Mouse (Mus musculus): ENCODE results near the gene Gins1.

Gene Gins1

GRCm38 (mm10) chr2:150963246-150963645 lies 58.0 kb downstream of the Gins1 start:
- DNase-seq (ENCODE audit: low spot score), result no peak

- no peak for DNase-seq (ENCODE audit: low spot score)
Measured at GRCm38 (mm10) chr2:150964641-150965040, 59.4 kb downstream of the Gins1 start.

- no peak for DNase-seq (ENCODE audit: low spot score)
Measured at GRCm38 (mm10) chr2:150965951-150966350, 60.8 kb downstream of the Gins1 start.

- DNase-seq (ENCODE audit: low spot score), result no peak
Measured at GRCm38 (mm10) chr2:150967491-150967890, 62.3 kb downstream of the Gins1 start.

GRCm38 (mm10) chr2:150969231-150969630 lies 64.0 kb downstream of the Gins1 start:
- no peak for DNase-seq (ENCODE audit: low spot score)

GRCm38 (mm10) chr2:150971856-150972255 lies 66.7 kb downstream of the Gins1 start:
- DNase-seq (ENCODE audit: low spot score), result no peak

DNA sequence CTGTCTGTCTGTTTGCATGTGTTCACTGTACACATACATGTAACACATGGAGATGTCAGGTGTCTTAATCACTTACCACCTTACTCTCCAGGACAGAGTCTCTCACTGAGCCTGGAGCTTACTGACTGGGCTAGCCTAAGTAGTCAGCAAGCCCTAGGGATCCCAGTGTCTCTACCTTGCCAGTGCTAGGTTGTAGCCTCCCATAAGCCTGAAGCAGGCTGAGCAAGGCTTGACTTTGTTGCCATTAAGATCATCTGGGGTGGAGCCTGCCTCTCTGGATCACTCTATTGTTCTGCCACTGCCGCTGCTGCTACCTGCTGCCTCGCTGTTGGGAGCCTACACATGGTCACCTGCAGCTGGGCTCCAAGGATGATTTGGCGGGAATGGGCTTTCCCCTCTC lies 67.5 kb downstream of the Gins1 start:
- DNase-seq (ENCODE audit: low spot score), result no peak

- no peak for DNase-seq (ENCODE audit: low spot score)
Measured at GRCm38 (mm10) chr2:150973401-150974115, 68.4 kb downstream of the Gins1 start.

DNA sequence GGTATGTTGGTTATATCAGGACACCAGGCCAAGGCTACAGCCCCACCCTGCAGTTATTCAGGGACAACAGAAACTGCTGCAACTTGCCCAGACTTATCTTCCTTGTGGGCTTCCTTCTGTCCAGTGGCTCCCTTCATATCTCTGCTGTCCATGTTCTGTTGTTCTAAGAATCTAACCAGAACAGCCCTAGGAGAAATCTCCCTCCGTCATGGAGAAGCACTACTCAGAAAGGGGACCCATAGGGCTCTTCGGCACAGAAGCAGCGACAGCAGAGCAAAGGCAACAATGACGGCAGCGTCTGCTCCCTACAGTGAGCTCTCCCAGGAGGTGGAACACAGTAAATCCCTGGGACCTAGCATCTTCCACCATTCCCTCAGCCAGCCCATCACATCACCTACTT lies 71.7 kb downstream of the Gins1 start:
- no peak for DNase-seq (ENCODE audit: low spot score)

GRCm38 (mm10) chr2:150977676-150978075 lies 72.5 kb downstream of the Gins1 start:
- DNase-seq (ENCODE audit: low spot score), result no peak

DNA sequence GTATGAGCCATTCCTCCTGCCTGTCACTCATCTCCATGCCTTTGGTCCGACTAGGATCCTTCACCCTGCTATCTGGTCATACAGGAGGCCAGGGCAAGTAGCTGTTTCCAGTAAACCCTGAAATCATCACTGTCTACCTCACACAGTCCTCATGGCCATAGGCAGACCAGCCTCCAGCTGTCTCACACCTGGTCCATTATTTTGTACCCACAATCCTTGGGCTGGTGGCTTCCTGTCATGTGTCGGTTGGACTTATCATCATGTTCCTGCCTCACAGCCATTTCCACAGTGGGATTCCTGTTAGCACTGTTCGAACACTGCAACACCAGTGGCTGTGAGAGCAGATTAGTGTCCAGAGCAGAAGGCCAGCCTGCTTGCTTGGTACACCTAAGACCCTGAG lies 73.6 kb downstream of the Gins1 start:
- DNase-seq (ENCODE audit: low spot score), result no peak

DNA sequence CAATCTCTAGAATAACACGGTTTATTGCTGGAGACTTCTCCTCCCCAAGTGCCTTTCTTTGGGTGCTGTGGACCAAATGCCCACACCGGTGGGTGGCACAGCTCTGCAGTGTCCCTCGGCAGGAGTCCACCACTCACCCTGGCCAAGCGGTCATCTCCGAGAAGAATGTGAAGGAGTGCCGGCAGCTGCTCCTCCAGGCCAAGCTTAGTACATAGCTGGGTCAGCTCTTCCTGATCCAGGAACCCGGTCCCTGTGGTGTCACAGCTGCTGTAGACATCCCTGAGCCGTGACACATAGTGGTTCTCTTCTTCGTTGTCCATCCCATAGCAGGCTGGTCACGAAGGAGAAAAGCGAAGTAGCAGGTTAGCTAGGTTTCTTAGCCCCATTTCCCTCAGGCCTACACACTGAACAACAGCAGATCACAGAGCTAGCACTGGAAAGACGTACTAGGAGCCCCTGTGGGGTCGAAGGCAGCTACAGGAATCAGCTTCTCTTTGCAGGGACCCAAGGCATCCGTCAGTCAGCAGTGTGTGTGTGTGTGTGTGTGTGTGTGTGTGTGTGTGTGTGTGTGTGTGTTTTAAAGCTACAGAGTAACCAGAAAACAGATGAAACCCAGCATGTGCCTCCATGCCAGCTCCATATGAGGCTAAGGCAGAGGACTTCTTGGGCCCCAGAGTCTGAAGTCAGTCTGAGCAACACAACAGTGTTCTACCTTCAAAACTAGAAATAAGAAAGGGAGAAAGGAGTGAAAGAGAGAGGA lies 74.8 kb downstream of the Gins1 start:
- DNase-seq (ENCODE audit: low spot score), result no peak

Data from lung, postnatal 25 days (tissue).